Mouse (Mus musculus) embryonic fibroblast, embryonic 13.5 days (primary cell): Measurements from ENCODE around the gene Gad1. TPM values are rescaled to one million over a fixed set of nuclear protein-coding genes. Genes with fewer than 3 reads are reported as not detected.

Source experiments
- H3K27ac ChIP-seq: 2 replicates; pipeline ENCODE4 v1.5.1; 2012; ENCODE audit warnings: low read length, control low read depth, inconsistent platforms; ENCODE audit not compliant: insufficient read depth
- H3K4me1 ChIP-seq: 2 replicates; pipeline ENCODE4 v1.6.1; 2011; ENCODE audit warnings: low read length; ENCODE audit not compliant: control insufficient read depth, insufficient read depth
- H3K4me3 ChIP-seq: 2 replicates; pipeline ENCODE4 v1.5.1; 2011; ENCODE audit warnings: mild to moderate bottlenecking, control low read depth, low read length; ENCODE audit not compliant: insufficient read depth
- CTCF ChIP-seq: IDR thresholded peaks from 2 replicates; pipeline ENCODE4 v1.5.1; 2011; ENCODE audit warnings: mild to moderate bottlenecking, control low read depth, low read length, moderate library complexity, borderline replicate concordance; ENCODE audit not compliant: insufficient read depth
- POLR2A ChIP-seq: IDR thresholded peaks from 2 replicates; pipeline ENCODE4 v1.6.1; 2011; ENCODE audit warnings: low read depth, mild to moderate bottlenecking, control low read depth, low read length, moderate library complexity
- polyA plus RNA-seq: library from polyadenylated mRNA; stranded (reverse); fragments of >200 nt; gene quantifications from 2 replicates; pipeline ENCODE4 v1.2.4, GENCODE M21; 2011; ENCODE audit warnings: low read depth; ENCODE audit not compliant: missing spikeins, insufficient read length

The Gad1 gene
- polyA plus RNA-seq, 1 experiment: not detected

DNA sequence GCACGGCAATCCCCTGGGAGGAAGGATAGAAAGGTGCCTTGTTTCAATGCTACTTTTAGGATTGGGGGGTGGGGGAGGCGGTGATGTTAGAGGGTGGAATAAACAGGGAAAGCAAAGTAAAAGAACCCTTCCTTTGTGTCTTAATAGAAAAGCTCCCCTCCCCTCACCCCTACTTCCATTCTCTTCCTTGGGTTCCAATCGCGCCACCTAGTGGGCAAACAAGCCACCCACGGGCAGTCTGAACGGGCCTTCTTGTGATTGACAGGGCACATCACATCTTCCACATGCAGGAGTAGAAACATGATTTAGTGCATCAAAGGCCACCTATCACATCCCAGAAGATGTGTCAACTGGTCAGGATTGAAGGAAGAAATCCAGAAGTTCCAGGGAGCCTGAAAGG, 67.4 kb downstream of the Gad1 start:
- Histone ChIP-seq H3K4me1 (no peaks in the 10 kb centered on the region), H3K27ac (no peak overlapping the region), H3K4me3 (no peak overlapping the region)
- TF ChIP-seq CTCF (0 out of 2 replicates have a peak, but pooled peaks have one; percentile 6), POLR2A (no peak)

DNA sequence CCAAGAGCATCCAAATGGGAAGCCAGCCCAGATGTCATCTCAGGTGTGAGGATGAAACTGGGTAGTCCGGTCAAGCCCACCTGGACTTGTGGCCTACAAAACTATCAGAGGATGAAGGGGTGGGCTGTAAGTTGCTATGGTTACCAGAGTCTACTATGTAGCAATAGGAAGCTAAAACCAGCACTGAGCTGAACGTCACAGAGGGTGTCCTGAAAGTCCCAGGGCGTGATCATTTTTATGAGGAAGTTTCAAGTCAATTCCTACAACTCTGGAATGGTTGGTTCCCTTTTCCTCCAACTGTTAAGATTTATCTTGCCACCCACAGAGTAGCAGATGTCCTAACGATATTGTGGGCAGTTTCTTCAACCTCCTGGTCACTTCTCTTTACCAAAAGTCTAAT, 69.4 kb downstream of the Gad1 start:
- no peak overlapping the region for H3K4me3 ChIP-seq
- H3K27ac ChIP-seq: no peak overlapping the region
- H3K4me1 ChIP-seq: no peaks in the 10 kb centered on the region
- TF ChIP-seq CTCF (no peak), POLR2A (no peak)

DNA sequence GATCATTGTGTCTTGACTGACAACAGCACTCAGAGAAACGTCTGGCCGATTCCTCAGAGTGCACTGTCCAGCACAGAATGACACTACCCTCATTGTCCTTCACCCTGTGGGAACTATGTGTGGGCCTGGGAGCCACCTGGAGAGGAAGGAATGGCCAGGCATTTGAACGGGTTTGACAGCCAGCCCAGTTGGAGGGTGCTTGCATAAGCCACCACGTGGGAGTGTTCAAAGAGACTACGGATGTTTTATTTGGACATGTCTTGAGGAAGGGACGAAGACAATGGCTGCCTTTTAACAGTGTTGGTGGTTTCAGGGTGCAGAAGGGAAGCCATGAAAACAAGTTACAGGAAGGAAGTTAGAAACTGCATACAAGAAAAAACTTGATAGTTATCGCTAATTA, 72.9 kb downstream of the Gad1 start:
- Histone ChIP-seq H3K27ac (no peak overlapping the region), H3K4me1 (no peaks in the 10 kb centered on the region), H3K4me3 (no peak overlapping the region)
- TF ChIP-seq POLR2A: no peak
- no peak for TF ChIP-seq CTCF

DNA sequence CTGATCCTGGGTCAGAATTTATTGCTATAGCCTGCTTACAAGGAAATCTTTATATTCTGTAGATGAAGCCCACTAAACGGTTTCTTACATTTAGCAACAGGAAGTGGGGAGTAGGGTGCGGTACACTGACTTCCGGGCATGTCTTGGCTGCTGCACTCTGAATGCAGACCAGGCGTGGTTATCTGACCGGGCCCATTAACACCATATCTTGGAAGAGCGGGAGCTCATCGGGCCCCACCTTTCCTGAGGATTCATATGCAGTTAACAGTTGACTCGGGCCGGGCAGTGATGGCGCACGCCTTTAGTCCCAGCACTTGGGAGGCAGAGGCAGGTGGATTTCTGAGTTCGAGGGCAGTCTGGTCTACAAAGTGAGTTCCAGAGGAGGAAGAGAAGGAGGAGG, 75.5 kb downstream of the Gad1 start:
- Histone ChIP-seq H3K4me1 (no peaks in the 10 kb centered on the region), H3K27ac (no peak overlapping the region), H3K4me3 (no peak overlapping the region)
- TF ChIP-seq POLR2A (no peak), CTCF (no peak)

DNA sequence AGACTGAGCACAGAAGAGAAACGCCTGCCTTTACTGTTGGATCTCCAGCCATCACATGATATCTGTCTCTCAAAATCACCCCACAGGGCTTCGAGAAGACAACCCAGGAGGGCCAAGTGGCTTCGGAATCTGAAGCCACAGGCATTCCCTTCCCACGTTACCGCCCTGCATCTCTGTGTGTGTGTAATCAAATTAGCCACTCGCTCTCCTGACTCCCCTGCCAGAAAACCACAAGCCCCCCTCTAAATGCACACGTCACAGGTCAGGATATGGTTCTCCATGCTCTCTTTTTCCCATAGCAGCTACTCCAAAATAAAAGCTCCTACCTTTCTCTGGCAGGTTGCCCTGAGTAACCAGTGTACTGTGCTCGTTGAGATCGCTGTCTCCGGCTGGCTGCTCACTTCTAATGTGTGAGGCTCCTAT, 76.5 kb downstream of the Gad1 start:
- Histone ChIP-seq H3K4me1 (no peaks in the 10 kb centered on the region), H3K27ac (no peak overlapping the region), H3K4me3 (no peak overlapping the region)
- TF ChIP-seq POLR2A (no peak), CTCF (no peak)

DNA sequence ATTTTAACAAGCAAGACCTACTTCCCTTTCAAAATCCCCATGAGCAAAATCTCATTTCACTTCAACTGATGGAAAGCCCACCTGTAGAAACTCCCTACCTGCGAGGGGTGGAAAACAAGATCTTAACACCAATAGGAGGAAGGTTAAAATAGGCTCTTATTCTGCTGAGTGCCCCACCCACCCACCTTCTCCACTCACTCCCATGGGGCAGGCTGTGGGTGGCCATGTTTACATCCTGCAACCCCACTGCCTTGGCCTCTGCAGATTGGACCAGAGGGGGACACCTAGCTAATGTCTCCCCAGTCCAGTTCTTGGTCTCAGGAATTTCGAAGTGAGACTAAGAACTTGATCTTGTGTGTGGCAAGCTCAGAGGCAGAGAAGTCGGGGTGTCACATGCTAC, 77.0 kb downstream of the Gad1 start:
- Histone ChIP-seq H3K27ac (no peak overlapping the region), H3K4me3 (no peak overlapping the region), H3K4me1 (no peaks in the 10 kb centered on the region)
- no peak for TF ChIP-seq POLR2A
- TF ChIP-seq CTCF: no peak

DNA sequence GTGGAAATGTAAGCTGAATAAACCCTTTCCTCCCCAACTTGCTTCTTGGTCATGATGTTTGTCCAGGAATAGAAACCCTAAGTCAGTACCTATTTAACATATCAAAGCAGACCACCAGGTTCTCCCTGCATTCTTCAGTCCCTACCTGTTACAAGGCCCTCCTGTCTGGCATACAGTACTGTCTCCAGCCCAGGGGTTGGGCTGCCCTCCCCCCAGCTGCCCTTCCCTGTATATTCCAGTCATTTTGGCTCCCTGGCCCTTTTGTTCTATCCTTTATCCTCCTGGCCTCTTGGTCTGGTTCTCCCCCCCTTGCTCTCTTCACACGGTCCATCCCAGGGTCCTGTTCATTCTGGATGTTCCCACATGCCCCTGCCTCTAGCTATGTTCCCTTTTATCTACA, 78.4 kb downstream of the Gad1 start:
- Histone ChIP-seq H3K27ac (no peak overlapping the region), H3K4me1 (no peaks in the 10 kb centered on the region), H3K4me3 (no peak overlapping the region)
- no peak for TF ChIP-seq POLR2A
- TF ChIP-seq CTCF: no peak

DNA sequence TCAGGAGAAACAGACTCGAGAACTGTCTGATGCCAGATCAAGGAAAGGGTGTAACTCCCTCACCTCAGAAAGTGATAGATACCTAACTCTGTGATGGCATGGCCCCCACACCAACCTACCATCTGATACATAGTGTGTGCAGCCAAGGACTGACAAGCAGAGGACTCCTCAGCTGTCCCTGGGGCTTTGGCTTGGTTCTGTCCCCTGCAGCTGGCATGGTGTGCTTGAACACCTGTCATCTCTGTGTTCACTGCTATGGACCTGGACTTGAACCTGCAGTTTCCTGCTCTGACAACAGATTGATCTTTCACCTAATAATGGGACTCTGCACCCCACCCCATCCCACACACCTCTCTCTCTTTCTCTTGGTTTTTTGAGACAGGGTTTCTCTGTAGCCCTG, 79.5 kb downstream of the Gad1 start:
- Histone ChIP-seq H3K27ac (no peak overlapping the region), H3K4me3 (no peak overlapping the region), H3K4me1 (no peaks in the 10 kb centered on the region)
- no peak for TF ChIP-seq CTCF
- no peak for TF ChIP-seq POLR2A

DNA sequence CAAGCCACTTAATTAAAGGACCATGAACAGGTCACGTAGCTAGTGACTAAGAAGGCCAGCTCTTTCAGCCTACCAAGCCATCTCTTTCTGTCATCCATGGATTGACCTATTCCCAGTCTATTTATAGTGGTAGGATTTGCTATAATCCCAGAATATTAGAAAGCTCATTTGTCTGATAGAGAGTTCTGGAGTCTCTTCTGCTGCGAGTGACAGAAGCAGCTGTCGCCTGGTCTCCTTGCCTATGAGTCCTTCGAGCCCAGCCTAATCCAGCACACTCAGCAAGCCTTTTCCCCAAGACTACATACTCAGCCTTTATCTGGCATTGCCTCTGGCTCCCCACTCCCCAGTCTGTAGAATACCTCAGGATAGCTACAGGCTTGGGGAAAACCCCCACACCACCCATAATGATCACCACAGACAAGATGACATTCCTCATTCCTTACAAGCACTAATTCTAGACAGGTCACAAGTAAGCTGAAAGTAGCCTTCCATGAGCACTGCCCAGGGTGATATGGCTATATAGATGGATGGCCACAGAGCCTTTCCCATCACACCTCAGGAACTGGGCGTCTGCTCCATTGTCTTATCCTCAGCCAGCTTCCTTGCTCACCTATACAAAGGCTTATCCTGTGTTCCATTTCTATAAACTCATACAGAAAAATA, 81.3 kb downstream of the Gad1 start:
- Histone ChIP-seq H3K27ac (no peak overlapping the region), H3K4me1 (no peaks in the 10 kb centered on the region), H3K4me3 (no peak overlapping the region)
- TF ChIP-seq POLR2A (no peak), CTCF (no peak)

DNA sequence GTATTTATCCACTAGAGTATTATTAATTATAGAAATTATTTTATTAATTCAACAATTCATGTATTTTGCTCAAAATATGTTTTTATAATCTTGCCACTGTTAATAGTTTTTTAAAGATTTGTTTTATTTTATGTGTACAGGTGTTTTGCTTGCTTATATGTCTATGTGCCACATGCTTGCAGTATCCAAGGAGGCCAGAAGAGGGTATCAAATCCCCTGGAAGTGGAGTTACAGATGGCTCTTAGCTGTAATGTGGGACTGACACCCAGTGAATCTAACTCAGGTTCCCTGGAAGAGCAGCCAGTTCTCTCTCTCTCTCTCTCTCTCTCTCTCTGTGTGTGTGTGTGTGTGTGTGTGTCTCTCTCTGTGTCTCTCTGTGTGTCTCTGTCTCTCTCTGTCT, 88.1 kb downstream of the Gad1 start:
- no peak overlapping the region for H3K4me3 ChIP-seq
- H3K4me1 ChIP-seq: no peaks in the 10 kb centered on the region
- TF ChIP-seq CTCF (no peak), POLR2A (no peak)
- no peak overlapping the region for H3K27ac ChIP-seq
